Mouse (Mus musculus) common myeloid progenitor, adult 5-6 weeks (primary cell): Measurements from ENCODE around the gene Usp13. TPM values are rescaled to one million over a fixed set of nuclear protein-coding genes. Genes with fewer than 3 reads are reported as not detected.

Source experiments
- ATAC-seq: replicated peaks from 2 replicates; pipeline ENCODE4 v1.8.0; 2016; ENCODE audit warnings: low read depth, mild to moderate bottlenecking, moderate TSS enrichment, inconsistent platforms; ENCODE audit not compliant: poor library complexity, severe bottlenecking
- total RNA-seq: library from RNA; stranded (forward); fragments of 200-1000, 187-1606 nt; gene quantifications from 2 replicates; pipeline ENCODE4 v1.2.3, GENCODE M21; 2017

Gene Usp13
- total RNA-seq: not detected in 2 replicates

- ATAC-seq: no peak
Observed at GRCm38 (mm10) chr3:32817357-32818326, at the start of gene Usp13. Gene Usp13, plus strand, starts transcription at chr3:32817546.

- ATAC-seq: no peak
Observed at GRCm38 (mm10) chr3:32770781-32771180, 46.6 kb upstream of the Usp13 start.

- ATAC-seq: no peak
Observed at GRCm38 (mm10) chr3:32817001-32817356, 367 bp upstream of the Usp13 start.

- no peak for ATAC-seq
Observed at GRCm38 (mm10) chr3:32818327-32818900, 1.1 kb downstream of the Usp13 start.

GRCm38 (mm10) chr3:32822620-32823019 lies 5.3 kb downstream of the Usp13 start:
- no peak for ATAC-seq

- no peak for ATAC-seq
Observed at GRCm38 (mm10) chr3:32824923-32825322, 7.6 kb downstream of the Usp13 start.

- ATAC-seq: no peak
Observed at GRCm38 (mm10) chr3:32825964-32826479, 8.7 kb downstream of the Usp13 start.

- no peak for ATAC-seq
Observed at GRCm38 (mm10) chr3:32826701-32827100, 9.4 kb downstream of the Usp13 start.

GRCm38 (mm10) chr3:32833871-32834270 lies 16.5 kb downstream of the Usp13 start:
- ATAC-seq: no peak

GRCm38 (mm10) chr3:32837847-32838246 lies 20.5 kb downstream of the Usp13 start:
- no peak for ATAC-seq

GRCm38 (mm10) chr3:32856362-32857107 lies 39.2 kb downstream of the Usp13 start:
- ATAC-seq: no peak

- no peak for ATAC-seq
Observed at GRCm38 (mm10) chr3:32871081-32871480, 53.7 kb downstream of the Usp13 start.

GRCm38 (mm10) chr3:32886386-32886785 lies 69.0 kb downstream of the Usp13 start:
- no peak for ATAC-seq

GRCm38 (mm10) chr3:32888886-32889285 lies 71.5 kb downstream of the Usp13 start:
- no peak for ATAC-seq

- ATAC-seq: no peak
Observed at GRCm38 (mm10) chr3:32890174-32890573, 72.8 kb downstream of the Usp13 start.

- no peak for ATAC-seq
Observed at GRCm38 (mm10) chr3:32903462-32903861, 86.1 kb downstream of the Usp13 start.

- ATAC-seq: no peak
Observed at GRCm38 (mm10) chr3:32904599-32904998, 87.3 kb downstream of the Usp13 start.

GRCm38 (mm10) chr3:32905850-32906779 lies 88.8 kb downstream of the Usp13 start:
- no peak for ATAC-seq

- ATAC-seq: no peak
Observed at GRCm38 (mm10) chr3:32908400-32908799, 91.1 kb downstream of the Usp13 start.
